23 mouse cellular contexts compared by ENCODE assay signal in the genomic region with DNA sequence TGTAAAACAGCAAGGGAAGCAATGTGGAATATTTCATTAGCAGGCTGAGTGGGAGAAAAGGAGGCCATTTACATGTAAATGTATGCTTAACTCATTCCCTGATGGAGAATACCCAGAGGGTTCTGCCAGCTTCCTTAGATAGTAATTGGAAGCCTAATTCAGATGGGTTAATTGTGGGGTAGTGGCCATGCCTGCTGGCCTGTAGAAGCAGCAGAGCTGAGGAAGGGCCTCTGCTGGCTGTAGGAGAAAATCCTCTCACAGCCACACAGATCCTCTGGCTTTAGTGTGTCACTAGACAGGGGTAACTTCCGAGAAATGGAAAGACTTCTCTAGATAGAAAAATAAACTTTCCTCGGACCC.
A peak's percentile ranks its signal among the peaks of the same experiment; 100 is the strongest.
DNase-seq lines count a peak whose midpoint lies in the region; ATAC-seq and TF ChIP-seq lines count a peak whose summit lies in the region.
"Had no signal": no experiment of that assay in that cellular context is flagged by ENCODE, and none has a peak within 500 bp of the region (broad histone marks: within the 10 kb centered on the region; RNA-seq: fewer than 3 reads in every experiment).

No protein-coding gene starts in this region.

- H3K27ac ChIP-seq in hindbrain, embryonic 11.5 days (ENCODE audit: low read depth, low read length), result no peak overlapping the region
- no peak overlapping the region for H3K27ac ChIP-seq in hindbrain, embryonic 16.5 days (ENCODE audit: low read depth, low read length)
- H3K27ac ChIP-seq in forebrain, embryonic 13.5 days, result peak overlapping the region; percentile 12; the same call in 1 of the 2 replicates
- no peak overlapping the region for H3K27ac ChIP-seq in hindbrain, postnatal 0 days
- H3K27ac ChIP-seq in embryonic facial prominence, embryonic 10.5 days (replicated peaks), result no peak overlapping the region
- H3K27ac ChIP-seq: embryonic facial prominence, embryonic 13.5 days; hindbrain, embryonic 15.5 days; kidney, postnatal 0 days; limb, embryonic 12.5 days; liver, embryonic 12.5 days; stomach, embryonic 15.5 days had no signal

- no peak for DNase-seq in hindbrain, embryonic 11.5 days (ENCODE audit: low spot score)
- peak; percentile 3 for DNase-seq in brain, adult 2 months (ENCODE audit: low read depth, low spot score)
- DNase-seq in hindbrain, postnatal 0 days (ENCODE audit: low spot score), result peak; percentile 3
- DNase-seq in embryonic facial prominence, embryonic 10.5 days (ENCODE audit: low spot score), result no peak
- no peak for DNase-seq in cerebellum, adult 8-10 months
- DNase-seq in adrenal gland, postnatal 36 days, result no peak
- DNase-seq: adrenal gland, postnatal 10 days; cerebellum, adult 9-10 months; kidney, adult 11 months; lung, adult 2 months; lung, postnatal 36 days; right cerebral cortex, postnatal 25 days; thymus, adult 2 months had no signal

- no peak overlapping the region for H3K4me2 ChIP-seq in hindbrain, embryonic 11.5 days (replicated peaks; ENCODE audit: low read depth, low read length)
- H3K4me2 ChIP-seq in hindbrain, embryonic 16.5 days (ENCODE audit: low read length), result no peak overlapping the region
- H3K4me2 ChIP-seq in forebrain, embryonic 13.5 days, result no peak overlapping the region
- H3K4me2 ChIP-seq in hindbrain, postnatal 0 days (ENCODE audit: low read depth, low read length), result no peak overlapping the region
- H3K4me2 ChIP-seq: embryonic facial prominence, embryonic 13.5 days; hindbrain, embryonic 15.5 days; limb, embryonic 12.5 days; liver, embryonic 12.5 days; stomach, embryonic 15.5 days had no signal

- H3K36me3 ChIP-seq in hindbrain, embryonic 11.5 days (ENCODE audit: control insufficient read depth, insufficient read depth, low read length), result no peaks in the 10 kb centered on the region
- H3K36me3 ChIP-seq in hindbrain, embryonic 16.5 days (ENCODE audit: control insufficient read depth, insufficient read depth, low read length), result no peaks in the 10 kb centered on the region
- no peaks in the 10 kb centered on the region for H3K36me3 ChIP-seq in forebrain, embryonic 13.5 days (ENCODE audit: poor library complexity, severe bottlenecking)
- no peaks in the 10 kb centered on the region for H3K36me3 ChIP-seq in hindbrain, postnatal 0 days (ENCODE audit: insufficient read depth, low read length)
- H3K36me3 ChIP-seq in embryonic facial prominence, embryonic 10.5 days (replicated peaks), result no peaks in the 10 kb centered on the region
- H3K36me3 ChIP-seq: embryonic facial prominence, embryonic 13.5 days; hindbrain, embryonic 15.5 days; limb, embryonic 12.5 days; liver, embryonic 12.5 days; stomach, embryonic 15.5 days had no signal

- peak; percentile 56; the same call in 1 of the 2 replicates for ATAC-seq in hindbrain, embryonic 11.5 days (ENCODE audit: low FRiP score)
- no peak for ATAC-seq in hindbrain, embryonic 16.5 days
- ATAC-seq in forebrain, embryonic 13.5 days, result peak; percentile 97
- ATAC-seq in hindbrain, postnatal 0 days, result no peak
- ATAC-seq: CD4-positive, CD25-positive, alpha-beta regulatory T cell, adult 4 months; liver, embryonic 12.5 days; Patski had no signal

- no peaks in the 10 kb centered on the region for H3K27me3 ChIP-seq in hindbrain, embryonic 11.5 days (ENCODE audit: control insufficient read depth, insufficient read depth, low read length)
- no peaks in the 10 kb centered on the region for H3K27me3 ChIP-seq in hindbrain, embryonic 16.5 days (replicated peaks; ENCODE audit: control insufficient read depth, insufficient read depth, low read length)
- H3K27me3 ChIP-seq in forebrain, embryonic 13.5 days, result no peaks in the 10 kb centered on the region
- H3K27me3 ChIP-seq in hindbrain, postnatal 0 days (ENCODE audit: insufficient read depth, low read length), result no peaks in the 10 kb centered on the region
- no peaks in the 10 kb centered on the region for H3K27me3 ChIP-seq in embryonic facial prominence, embryonic 10.5 days (replicated peaks; ENCODE audit: low read depth, poor library complexity, severe bottlenecking)
- H3K27me3 ChIP-seq: embryonic facial prominence, embryonic 13.5 days; hindbrain, embryonic 15.5 days; limb, embryonic 12.5 days; liver, embryonic 12.5 days; Patski; stomach, embryonic 15.5 days had no signal

- no peak for TF ChIP-seq CTCF in hindbrain, postnatal 0 days (IDR thresholded peaks at IDR 0.05; ENCODE audit: low read depth)

- no peaks in the 10 kb centered on the region for H3K4me1 ChIP-seq in hindbrain, embryonic 11.5 days (replicated peaks; ENCODE audit: control insufficient read depth, insufficient read depth, low read length)
- no peaks in the 10 kb centered on the region; the same call in 1 of the 2 replicates for H3K4me1 ChIP-seq in hindbrain, embryonic 16.5 days (ENCODE audit: control insufficient read depth, insufficient read depth, low read depth, low read length)
- H3K4me1 ChIP-seq in forebrain, embryonic 13.5 days, result peaks cover 23% of the 10 kb centered on the region
- no peaks in the 10 kb centered on the region for H3K4me1 ChIP-seq in hindbrain, postnatal 0 days (ENCODE audit: insufficient read depth, low read length)
- H3K4me1 ChIP-seq in embryonic facial prominence, embryonic 10.5 days, result no peaks in the 10 kb centered on the region
- H3K4me1 ChIP-seq: limb, embryonic 12.5 days; liver, embryonic 12.5 days; stomach, embryonic 15.5 days had no signal

- no peak overlapping the region for H3K4me3 ChIP-seq in hindbrain, embryonic 11.5 days (ENCODE audit: low read depth, low read length)
- H3K4me3 ChIP-seq in hindbrain, embryonic 16.5 days (ENCODE audit: low read length), result no peak overlapping the region
- no peak overlapping the region for H3K4me3 ChIP-seq in forebrain, embryonic 13.5 days
- H3K4me3 ChIP-seq in hindbrain, postnatal 0 days (ENCODE audit: low read length), result no peak overlapping the region
- no peak overlapping the region for H3K4me3 ChIP-seq in embryonic facial prominence, embryonic 10.5 days
- H3K4me3 ChIP-seq: embryonic facial prominence, embryonic 13.5 days; hindbrain, embryonic 15.5 days; limb, embryonic 12.5 days; liver, embryonic 12.5 days; stomach, embryonic 15.5 days had no signal

- no peak overlapping the region for H3K9ac ChIP-seq in hindbrain, embryonic 11.5 days (ENCODE audit: low read depth, low read length)
- H3K9ac ChIP-seq in hindbrain, embryonic 16.5 days (ENCODE audit: low read depth, low read length), result no peak overlapping the region
- no peak overlapping the region for H3K9ac ChIP-seq in forebrain, embryonic 13.5 days
- H3K9ac ChIP-seq in hindbrain, postnatal 0 days (replicated peaks; ENCODE audit: low read length), result no peak overlapping the region
- H3K9ac ChIP-seq: embryonic facial prominence, embryonic 13.5 days; hindbrain, embryonic 15.5 days; limb, embryonic 12.5 days; liver, embryonic 12.5 days; stomach, embryonic 15.5 days had no signal

- H3K9me3 ChIP-seq in hindbrain, embryonic 11.5 days (ENCODE audit: control insufficient read depth, low read length), result no peaks in the 10 kb centered on the region
- no peaks in the 10 kb centered on the region for H3K9me3 ChIP-seq in hindbrain, embryonic 16.5 days (ENCODE audit: control insufficient read depth, low read length)
- no peaks in the 10 kb centered on the region for H3K9me3 ChIP-seq in forebrain, embryonic 13.5 days (replicated peaks)
- H3K9me3 ChIP-seq in hindbrain, postnatal 0 days (ENCODE audit: low read length), result no peaks in the 10 kb centered on the region
- H3K9me3 ChIP-seq in embryonic facial prominence, embryonic 10.5 days, result no peaks in the 10 kb centered on the region
- H3K9me3 ChIP-seq: embryonic facial prominence, embryonic 13.5 days; hindbrain, embryonic 15.5 days; limb, embryonic 12.5 days; liver, embryonic 12.5 days; stomach, embryonic 15.5 days had no signal

- 65% methylated on average over 2 of the region's 2 CpGs for WGBS in hindbrain, embryonic 11.5 days
- 72% methylated on average over 2 of the region's 2 CpGs for WGBS in hindbrain, embryonic 16.5 days
- 29% methylated on average over 2 of the region's 2 CpGs for WGBS in forebrain, embryonic 13.5 days
- WGBS in hindbrain, postnatal 0 days, result 88% methylated on average over 2 of the region's 2 CpGs
- 41% methylated on average over 2 of the region's 2 CpGs for WGBS in embryonic facial prominence, embryonic 10.5 days

Comparison
In these comparisons a context has a peak if more than half of its experiments do, and no peak if none do; other contexts are left out.
1. ATAC-seq: peak in hindbrain, embryonic 11.5 days (single experiment) and forebrain, embryonic 13.5 days (single experiment); none in hindbrain, embryonic 16.5 days (single experiment) and hindbrain, postnatal 0 days (single experiment).
2. DNase-seq: peak in brain, adult 2 months (single experiment) and hindbrain, postnatal 0 days (single experiment); none in hindbrain, embryonic 11.5 days (single experiment), embryonic facial prominence, embryonic 10.5 days (single experiment), cerebellum, adult 8-10 months (single experiment) and adrenal gland, postnatal 36 days (0 of 2).